Mouse (Mus musculus) cerebellum, adult 2 months (tissue): ENCODE measurements around the gene Kcna6.
A peak's percentile ranks its signal among the peaks of the same experiment; 100 is the strongest.

Experiments used
- CTCF ChIP-seq: fragments of 200-500 bp; IDR thresholded peaks from 2 replicates; pipeline ENCODE4 v1.5.1; 2011; ENCODE audit warnings: low read depth, mild to moderate bottlenecking, control low read depth, low read length, moderate library complexity, borderline replicate concordance; ENCODE audit not compliant: insufficient read depth
- POLR2A ChIP-seq: fragments of 200-500 bp; IDR thresholded peaks from 2 replicates; pipeline ENCODE4 v1.6.1; 2011; ENCODE audit warnings: low read length, control low read depth, borderline replicate concordance; ENCODE audit not compliant: insufficient read depth

DNA sequence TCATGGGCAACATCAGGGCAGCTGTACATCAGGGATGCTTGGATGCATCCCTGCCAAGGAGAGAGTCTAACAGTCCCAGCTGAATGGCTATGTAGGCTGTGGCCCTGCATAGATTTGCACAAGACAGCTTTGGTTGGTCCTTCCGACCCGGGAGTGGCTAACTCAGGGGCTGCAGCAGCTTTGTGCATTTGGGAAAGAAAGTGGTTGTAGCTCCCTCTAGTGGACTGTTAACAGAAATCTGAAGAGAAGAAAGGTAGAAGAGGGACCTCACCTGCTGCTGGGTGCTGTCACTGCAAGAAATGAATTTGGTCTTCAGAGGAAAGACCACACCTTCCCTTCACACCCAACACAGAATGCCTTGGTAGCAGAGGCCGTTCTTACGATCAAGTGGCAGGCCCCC lies 36.0 kb downstream of the Kcna6 start:
- peak; percentile 65 for TF ChIP-seq CTCF
- no peak for TF ChIP-seq POLR2A
